Mouse (Mus musculus) stomach, embryonic 16.5 days (tissue): ENCODE measurements around the gene Scgb1a1. TPM values are rescaled to one million over a fixed set of nuclear protein-coding genes. Genes with fewer than 3 reads are reported as not detected.

Experiments used
- ATAC-seq: fragments of 200-750 bp; cut with Nextera tagmentation; 2 replicates; pipeline ENCODE4 v1.8.0; 2017; ENCODE audit warnings: moderate number of reproducible peaks, moderate TSS enrichment; ENCODE audit not compliant: insufficient read depth, low FRiP score
- H3K27ac ChIP-seq: fragments of 300-500 bp; sonication (generic); 2 replicates; pipeline ENCODE4 v1.5.1; 2014; ENCODE audit warnings: low read length
- H3K27me3 ChIP-seq: fragments of 300-500 bp; sonication (generic); 2 replicates; pipeline ENCODE4 v1.6.1; 2014; ENCODE audit warnings: low read length, control low read depth, mixed read lengths; ENCODE audit not compliant: control insufficient read depth, insufficient read depth
- H3K36me3 ChIP-seq: fragments of 300-500 bp; sonication (generic); 2 replicates; pipeline ENCODE4 v1.6.1; 2014; ENCODE audit warnings: low read length; ENCODE audit not compliant: control insufficient read depth, insufficient read depth
- H3K4me1 ChIP-seq: fragments of 300-500 bp; sonication (generic); 2 replicates; pipeline ENCODE4 v1.6.1; 2014; ENCODE audit warnings: low read length, control low read depth, mixed read lengths; ENCODE audit not compliant: control insufficient read depth, insufficient read depth
- H3K4me2 ChIP-seq: fragments of 300-500 bp; sonication (generic); 2 replicates; pipeline ENCODE4 v1.6.1; 2014; ENCODE audit warnings: low read depth, low read length, mixed read lengths
- H3K4me3 ChIP-seq: fragments of 300-500 bp; sonication (generic); replicated peaks from 2 replicates; pipeline ENCODE4 v1.5.1; 2014; ENCODE audit warnings: mild to moderate bottlenecking, low read length
- H3K9ac ChIP-seq: fragments of 300-500 bp; sonication (generic); 2 replicates; pipeline ENCODE4 v1.6.1; 2014; ENCODE audit warnings: low read length
- H3K9me3 ChIP-seq: fragments of 300-500 bp; sonication (generic); replicated peaks from 2 replicates; pipeline ENCODE4 v1.6.1; 2016; ENCODE audit warnings: low read length, control low read depth; ENCODE audit not compliant: control insufficient read depth
- WGBS: fragments of 180-500 bp; shearing (Covaris S2); extraction: QIAGEN DNeasy Blood & Tissue Kit; methylation state at CpG from one replicate; pipeline ENCODE4 v1.1.7; 2014; 5-methylcytosine and 5-hydroxymethylcytosine counted together
- polyA plus RNA-seq: library from polyadenylated mRNA; unstranded; fragments of >200 nt; fragmentation: Nextera tagmentation; extraction: Ambion mirVana; gene quantifications from 2 replicates; pipeline ENCODE4 v1.2.1, GENCODE M21; 2015

The Scgb1a1 gene
- polyA plus RNA-seq, 1 experiment from 2014 or later, result 0.75 TPM

- ATAC-seq, result no peak
- no peak overlapping the region for H3K4me3 ChIP-seq
- H3K4me2 ChIP-seq, result no peak overlapping the region
- H3K4me1 ChIP-seq, result peaks cover 12% of the 10 kb centered on the region
- no peaks in the 10 kb centered on the region for H3K9me3 ChIP-seq
- H3K36me3 ChIP-seq, result no peaks in the 10 kb centered on the region
- WGBS, result 90% methylated on average over 1 of the region's 1 CpGs
- H3K27me3 ChIP-seq, result no peaks in the 10 kb centered on the region
- no peak overlapping the region for H3K27ac ChIP-seq
- no peak overlapping the region for H3K9ac ChIP-seq
Observed at GRCm38 (mm10) chr19:9043123-9043522, 44.6 kb downstream of the Scgb1a1 start.

- Histone ChIP-seq H3K4me3 (no peak overlapping the region), H3K27me3 (no peaks in the 10 kb centered on the region), H3K9ac (no peak overlapping the region)
Observed at GRCm38 (mm10) chr19:9041074-9041473, 46.7 kb downstream of the Scgb1a1 start.

GRCm38 (mm10) chr19:9040649-9041048 lies 47.1 kb downstream of the Scgb1a1 start:
- no peaks in the 10 kb centered on the region for H3K36me3 ChIP-seq
- no peak for ATAC-seq
- H3K4me3 ChIP-seq, result no peak overlapping the region
- H3K4me2 ChIP-seq, result no peak overlapping the region
- no peaks in the 10 kb centered on the region for H3K9me3 ChIP-seq
- H3K4me1 ChIP-seq, result 0 out of 2 replicates have a peak, but pooled peaks cover 5% of the 10 kb centered on the region
- no peak overlapping the region for H3K9ac ChIP-seq
- H3K27me3 ChIP-seq, result no peaks in the 10 kb centered on the region
- H3K27ac ChIP-seq, result no peak overlapping the region
- WGBS, result 81% methylated on average over 6 of the region's 6 CpGs

More at GRCm38 (mm10) chr19:9041074-9041473, 46.7 kb downstream of the Scgb1a1 start:
- Histone ChIP-seq H3K27ac (no peak overlapping the region), H3K36me3 (no peaks in the 10 kb centered on the region), H3K9me3 (no peaks in the 10 kb centered on the region), H3K4me2 (no peak overlapping the region), H3K4me1 (0 out of 2 replicates have a peak, but pooled peaks cover 5% of the 10 kb centered on the region)
- ATAC-seq, result no peak

GRCm38 (mm10) chr19:9039928-9040327 lies 47.8 kb downstream of the Scgb1a1 start:
- Histone ChIP-seq H3K9ac (no peak overlapping the region), H3K36me3 (no peaks in the 10 kb centered on the region), H3K27ac (peak overlapping the region; percentile 5; the same call in 1 of the 2 replicates), H3K4me2 (0 out of 2 replicates have a peak overlapping the region, but pooled peaks have one; percentile 13), H3K4me1 (0 out of 2 replicates have a peak, but pooled peaks cover 5% of the 10 kb centered on the region), H3K9me3 (no peaks in the 10 kb centered on the region), H3K27me3 (no peaks in the 10 kb centered on the region), H3K4me3 (no peak overlapping the region)
- ATAC-seq, result no peak
- WGBS, result 30% methylated on average over 7 of the region's 7 CpGs

- Histone ChIP-seq H3K9ac (no peak overlapping the region), H3K36me3 (no peaks in the 10 kb centered on the region), H3K4me2 (no peak overlapping the region), H3K4me1 (0 out of 2 replicates have a peak, but pooled peaks cover 5% of the 10 kb centered on the region), H3K4me3 (no peak overlapping the region), H3K27ac (peak overlapping the region; percentile 5; the same call in 1 of the 2 replicates), H3K9me3 (no peaks in the 10 kb centered on the region), H3K27me3 (no peaks in the 10 kb centered on the region)
- ATAC-seq, result no peak
- WGBS, result 64% methylated on average over 4 of the region's 4 CpGs
Observed at GRCm38 (mm10) chr19:9039266-9039665, 48.5 kb downstream of the Scgb1a1 start.

GRCm38 (mm10) chr19:9038136-9038535 lies 49.6 kb downstream of the Scgb1a1 start:
- Histone ChIP-seq H3K36me3 (no peaks in the 10 kb centered on the region), H3K27me3 (no peaks in the 10 kb centered on the region), H3K4me2 (no peak overlapping the region), H3K27ac (no peak overlapping the region), H3K9ac (no peak overlapping the region), H3K4me3 (no peak overlapping the region), H3K4me1 (0 out of 2 replicates have a peak, but pooled peaks cover 9% of the 10 kb centered on the region), H3K9me3 (no peaks in the 10 kb centered on the region)
- 63% methylated on average over 3 of the region's 3 CpGs for WGBS
- no peak for ATAC-seq

GRCm38 (mm10) chr19:9035101-9035500 lies 52.7 kb downstream of the Scgb1a1 start:
- H3K36me3 ChIP-seq, result no peaks in the 10 kb centered on the region
- no peaks in the 10 kb centered on the region for H3K27me3 ChIP-seq
- H3K4me3 ChIP-seq, result no peak overlapping the region
- no peak overlapping the region for H3K4me2 ChIP-seq
- 0 out of 2 replicates have a peak, but pooled peaks cover 9% of the 10 kb centered on the region for H3K4me1 ChIP-seq
- 47% methylated on average over 3 of the region's 3 CpGs for WGBS
- H3K9me3 ChIP-seq, result no peaks in the 10 kb centered on the region
- ATAC-seq, result no peak
- H3K9ac ChIP-seq, result no peak overlapping the region
- H3K27ac ChIP-seq, result peak overlapping the region; percentile 68

GRCm38 (mm10) chr19:9034480-9034879 lies 53.3 kb downstream of the Scgb1a1 start:
- H3K9ac ChIP-seq, result no peak overlapping the region
- WGBS, result 83% methylated on average over 3 of the region's 3 CpGs
- peak overlapping the region; percentile 68 for H3K27ac ChIP-seq
- H3K27me3 ChIP-seq, result no peaks in the 10 kb centered on the region
- no peaks in the 10 kb centered on the region for H3K36me3 ChIP-seq
- 0 out of 2 replicates have a peak, but pooled peaks cover 5% of the 10 kb centered on the region for H3K4me1 ChIP-seq
- H3K4me3 ChIP-seq, result no peak overlapping the region
- H3K4me2 ChIP-seq, result no peak overlapping the region
- ATAC-seq, result no peak
- no peaks in the 10 kb centered on the region for H3K9me3 ChIP-seq
